Mouse (Mus musculus) cerebellum, adult 11-12 months (tissue): ENCODE data around the gene Arnt.

Source experiments
- DNase-seq: peaks from one replicate; pipeline ENCODE4 v3.0.0; 2022

Arnt gene

DNA sequence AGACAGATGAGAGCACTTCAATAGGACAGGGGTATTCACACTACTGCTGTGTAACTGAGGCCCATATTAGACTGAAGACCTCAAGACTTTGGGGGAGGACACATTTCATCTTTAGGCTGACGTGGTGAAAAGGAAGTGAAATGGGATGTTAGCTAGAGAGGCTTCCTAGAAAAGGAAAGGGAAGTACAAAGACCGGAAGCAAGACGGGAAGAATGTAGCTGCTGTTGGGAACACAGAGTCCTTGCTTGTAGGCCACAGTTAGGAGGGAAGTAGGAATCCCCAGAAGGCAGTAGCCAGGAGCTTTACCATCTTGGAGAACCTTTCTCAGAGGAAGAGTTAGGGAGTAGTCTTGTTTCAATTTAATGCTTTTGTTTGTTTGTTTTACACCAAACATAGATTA, 23.6 kb downstream of the Arnt start:
- no peak for DNase-seq

DNA sequence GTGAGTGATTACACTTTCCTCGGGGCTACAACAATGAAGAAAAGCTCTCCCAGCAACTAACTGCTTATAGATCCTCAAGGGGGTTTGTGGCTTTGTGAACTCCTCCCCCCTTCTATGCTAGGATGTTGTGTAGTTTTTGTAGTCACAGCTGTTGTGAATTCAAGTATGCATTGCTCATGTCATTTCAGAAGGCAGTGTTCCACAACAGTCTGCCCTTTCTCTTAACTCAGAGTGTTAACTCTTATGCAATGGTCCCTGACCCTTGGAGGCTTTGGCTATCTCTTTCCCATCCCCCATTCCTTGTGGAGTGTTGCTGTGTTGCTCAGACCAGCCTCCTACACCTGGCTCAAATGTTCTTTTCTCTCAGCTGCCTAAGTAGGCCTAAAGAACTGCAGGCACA, 25.2 kb downstream of the Arnt start:
- no peak for DNase-seq

DNA sequence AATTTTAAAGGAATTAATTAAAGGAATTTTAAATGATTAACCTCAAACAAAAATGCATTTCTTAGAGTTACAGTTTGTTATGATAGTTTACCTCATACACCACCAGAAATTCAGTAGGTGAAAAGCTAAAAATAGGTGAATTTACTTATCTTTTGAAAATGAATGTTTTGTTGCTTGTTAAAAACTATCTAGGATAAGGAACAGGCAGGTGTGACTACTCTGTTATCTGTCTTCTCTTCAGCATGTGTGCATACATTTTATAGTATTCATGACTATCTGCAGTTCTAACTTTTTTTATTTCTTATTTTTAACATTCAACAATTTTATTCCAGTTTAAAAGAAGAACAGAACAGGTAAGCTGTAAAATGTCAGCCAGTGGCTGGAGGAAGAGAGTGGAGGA, 29.7 kb downstream of the Arnt start:
- no peak for DNase-seq

DNA sequence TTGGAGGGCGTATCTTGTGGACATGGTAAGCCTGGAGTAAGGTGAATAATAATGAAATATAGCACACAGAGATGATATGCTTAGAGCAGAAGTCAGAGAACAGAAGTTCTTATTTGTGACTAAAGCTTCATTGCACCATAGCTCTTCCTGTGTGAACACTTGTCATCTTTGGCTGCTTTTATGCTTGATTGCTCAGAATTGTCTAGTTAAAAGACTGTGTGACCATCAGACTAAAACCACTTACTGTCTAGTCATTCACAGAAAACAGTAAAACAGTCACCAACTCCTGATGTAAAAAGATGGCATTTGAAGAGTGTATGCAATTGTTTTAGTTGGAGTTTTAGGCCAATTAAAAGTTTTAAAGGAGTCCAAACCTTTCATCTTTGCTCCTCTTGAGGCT, 44.8 kb downstream of the Arnt start:
- no peak for DNase-seq

DNA sequence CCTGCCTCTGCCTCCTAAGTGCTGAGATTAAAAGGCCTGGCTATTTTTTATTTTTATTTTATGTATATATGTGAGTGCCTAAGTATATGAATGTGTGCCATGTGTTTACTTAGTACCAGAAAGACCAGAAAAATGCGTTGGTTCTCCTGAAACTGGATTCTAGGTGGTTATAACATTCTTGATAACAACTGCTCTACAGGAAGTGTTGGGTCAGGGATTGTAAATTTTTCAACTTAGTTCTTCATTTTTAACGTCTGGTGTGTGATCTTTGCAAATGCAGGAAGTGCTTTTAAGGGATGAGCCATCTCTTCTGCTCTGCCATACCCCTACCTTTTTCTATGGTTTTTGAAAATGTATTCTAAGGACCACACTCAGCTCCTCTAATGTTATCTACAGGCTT, 52.2 kb downstream of the Arnt start:
- no peak for DNase-seq

DNA sequence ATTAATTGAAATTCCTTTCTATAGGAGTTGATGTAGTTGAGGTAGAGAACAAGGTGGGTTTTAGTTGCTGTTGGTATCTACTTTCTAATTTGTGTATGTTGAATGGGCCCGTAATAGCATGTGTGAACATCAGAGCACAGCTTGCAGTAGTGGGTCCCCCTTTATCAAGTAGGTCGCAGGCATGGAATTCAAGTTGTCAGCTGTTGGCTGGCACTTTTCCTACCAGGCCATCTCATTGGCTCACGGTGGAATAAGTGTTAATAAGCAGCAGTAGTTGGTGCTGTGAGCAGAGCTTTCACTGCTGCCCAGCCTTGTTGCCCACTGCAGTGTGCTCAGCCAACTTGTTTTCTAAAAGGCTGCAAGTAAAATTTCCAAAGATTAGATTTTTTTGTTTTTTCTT, 54.5 kb downstream of the Arnt start:
- no peak for DNase-seq

DNA sequence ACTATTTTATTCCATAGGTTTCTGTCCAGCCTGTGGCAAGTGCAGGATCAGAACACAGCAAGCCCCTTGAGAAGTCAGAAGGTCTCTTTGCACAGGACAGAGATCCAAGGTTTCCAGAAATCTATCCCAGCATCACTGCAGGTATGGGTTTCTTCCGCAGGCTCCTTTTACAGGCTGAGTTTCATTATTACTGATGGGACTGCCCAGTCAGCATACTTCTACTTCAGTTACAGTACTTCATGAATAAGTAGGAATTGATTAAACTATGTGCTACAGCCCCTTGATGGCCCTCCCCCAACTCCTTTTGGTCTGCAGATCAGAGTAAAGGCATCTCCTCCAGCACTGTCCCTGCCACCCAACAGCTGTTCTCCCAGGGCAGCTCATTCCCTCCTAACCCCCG, 56.0 kb downstream of the Arnt start:
- no peak for DNase-seq

DNA sequence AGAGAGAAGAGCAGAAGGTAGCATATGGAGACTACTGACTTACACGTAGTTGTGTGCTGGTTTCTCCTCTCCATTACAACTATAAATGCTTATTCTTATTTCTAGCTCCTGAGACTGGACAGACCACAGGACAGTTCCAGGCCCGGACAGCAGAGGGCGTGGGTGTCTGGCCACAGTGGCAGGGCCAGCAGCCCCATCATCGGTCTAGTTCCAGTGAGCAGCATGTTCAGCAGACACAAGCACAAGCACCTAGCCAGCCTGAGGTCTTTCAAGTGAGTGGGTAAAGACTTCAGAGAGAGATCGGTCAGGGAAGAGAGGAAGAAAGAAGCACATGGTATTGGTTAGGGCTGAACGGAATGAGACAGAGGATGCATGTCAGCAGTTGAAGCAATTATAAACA, 60.2 kb downstream of the Arnt start:
- peak; percentile 44 for DNase-seq

DNA sequence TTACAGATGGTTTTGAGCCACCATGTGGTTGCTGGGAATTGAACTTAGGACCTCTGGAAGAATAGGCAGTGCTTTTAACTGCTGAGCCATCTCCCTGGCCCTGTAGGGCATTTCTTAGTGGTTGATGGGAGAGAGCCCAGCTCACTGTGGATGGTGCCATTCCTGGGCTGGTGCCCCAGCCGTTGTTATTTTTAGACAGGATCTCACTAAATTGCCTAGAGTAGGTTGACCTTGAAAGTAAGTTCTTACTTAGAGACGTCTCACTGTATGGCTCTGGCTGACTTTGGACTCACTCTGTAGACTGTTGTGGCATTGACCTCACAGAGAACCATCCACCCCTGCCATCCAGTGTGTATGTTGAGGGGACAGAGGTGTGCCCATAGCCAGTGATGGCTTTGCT, 64.0 kb downstream of the Arnt start:
- DNase-seq, result no peak

DNA sequence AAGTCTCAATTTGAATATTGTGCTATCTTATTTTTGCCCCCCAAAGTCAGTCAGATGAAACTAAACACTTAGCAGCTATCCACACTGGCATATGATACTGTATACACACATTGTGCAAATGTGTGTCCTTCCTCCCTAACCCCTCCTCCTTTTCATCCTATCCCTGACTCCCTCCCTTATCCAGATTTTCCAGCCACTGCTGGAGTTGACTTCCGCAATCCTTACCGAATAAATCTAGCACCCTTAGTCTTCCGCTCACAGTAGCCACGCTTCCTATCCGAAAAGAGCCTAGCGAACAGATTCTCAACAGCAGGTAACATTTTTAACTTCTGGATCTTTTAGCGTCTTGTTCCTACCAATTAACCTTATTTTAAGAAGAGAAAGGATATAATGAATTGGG, 64.8 kb downstream of the Arnt start, which contains the start of gene Ctsk:
Gene Ctsk (plus strand): TSS at position 233 of the 400 bp plus-strand sequence.
- DNase-seq, result no peak

DNA sequence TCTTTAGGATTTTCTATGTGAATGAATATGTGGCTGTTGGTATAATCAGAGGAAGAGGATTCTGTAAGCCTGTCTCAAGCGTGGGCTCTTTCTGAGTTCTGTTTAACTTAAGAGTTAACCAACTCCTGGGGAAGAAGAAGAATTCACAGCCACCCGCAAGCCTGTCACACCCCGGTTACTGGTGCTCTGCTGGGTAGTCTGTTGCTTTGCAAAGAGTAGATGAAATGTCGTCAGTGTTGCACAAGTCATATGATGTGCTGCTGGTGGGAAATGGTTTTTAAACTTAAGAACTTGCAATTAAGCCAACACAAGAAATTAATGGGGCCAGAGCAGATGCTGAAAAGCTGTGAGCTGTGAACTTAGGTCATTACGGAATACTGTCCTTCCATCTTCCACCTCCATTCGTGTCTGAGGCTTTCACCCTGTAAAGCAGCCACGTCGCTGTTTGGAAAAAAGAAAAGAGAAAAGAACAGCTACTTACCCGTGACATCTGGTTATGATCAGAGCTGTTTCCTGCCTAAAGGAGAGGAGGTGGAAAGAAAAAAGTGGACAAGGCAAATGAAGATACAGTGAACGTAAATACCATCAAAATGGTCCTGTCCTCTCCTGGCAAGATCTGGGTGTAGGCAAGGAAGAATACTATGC, 65.4 kb downstream of the Arnt start:
- no peak for DNase-seq

DNA sequence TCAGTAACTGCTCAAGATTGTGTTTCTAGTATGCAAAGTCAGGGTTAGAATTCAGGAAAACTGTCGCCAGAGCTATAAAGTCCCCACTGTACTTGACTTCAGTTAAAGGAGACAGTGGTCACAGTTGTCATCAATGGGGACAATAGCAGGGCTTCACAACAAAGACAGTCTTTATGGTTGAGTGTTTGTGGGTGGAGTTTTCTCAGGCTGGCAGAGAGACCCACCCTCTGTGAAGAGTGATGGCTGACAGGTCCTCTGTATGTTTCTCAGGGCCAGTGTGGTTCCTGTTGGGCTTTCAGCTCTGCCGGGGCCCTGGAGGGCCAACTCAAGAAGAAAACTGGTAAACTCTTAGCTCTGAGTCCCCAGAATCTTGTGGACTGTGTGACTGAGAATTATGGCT, 68.1 kb downstream of the Arnt start:
- DNase-seq, result no peak

DNA sequence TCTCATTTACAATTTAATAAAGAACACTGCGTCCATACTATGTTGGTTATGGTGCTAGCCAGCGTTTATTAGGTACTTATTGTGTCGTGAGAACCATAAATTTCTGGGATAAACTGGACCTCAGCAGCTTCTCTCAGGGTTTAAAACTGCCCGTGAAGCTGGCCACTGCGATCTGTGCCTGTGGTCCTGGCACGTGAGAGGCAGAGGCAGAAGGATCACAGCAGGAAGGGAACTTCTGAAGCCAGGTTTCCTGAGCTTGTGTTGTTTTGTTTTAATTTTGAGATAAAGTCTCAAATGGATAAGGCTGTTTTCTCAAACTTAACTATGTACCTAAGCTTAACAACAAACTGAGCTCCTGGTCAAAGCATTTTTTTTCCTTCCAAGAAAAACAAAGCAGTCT, 75.2 kb downstream of the Arnt start:
- DNase-seq, result peak; percentile 73

DNA sequence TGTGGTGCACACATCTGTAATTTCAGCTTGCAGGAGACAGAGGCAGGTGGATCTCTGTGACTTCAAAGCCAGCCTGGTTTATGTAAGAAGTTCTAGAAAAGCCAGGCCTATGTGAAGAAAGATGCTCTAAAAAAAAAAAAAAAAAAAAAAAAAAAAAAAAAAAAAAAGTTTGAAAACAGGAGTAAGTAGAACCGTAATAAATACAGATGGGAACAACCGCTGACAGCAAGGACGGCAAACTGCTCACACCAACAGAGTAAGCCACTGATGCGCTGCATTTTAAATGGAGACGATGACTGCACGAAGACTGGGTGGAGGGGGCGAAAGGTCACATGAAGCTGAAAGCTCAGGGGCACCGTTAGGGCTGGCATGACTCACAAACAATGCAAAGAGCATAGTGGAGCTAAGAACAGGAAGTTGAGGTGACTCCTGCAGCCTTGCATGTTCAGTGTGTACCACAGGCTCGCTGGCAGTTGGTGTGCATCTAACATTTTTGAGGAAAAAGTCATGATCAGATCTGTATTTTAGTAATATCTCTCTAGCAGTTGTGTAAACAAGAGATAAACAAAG, 77.5 kb downstream of the Arnt start:
- no peak for DNase-seq

DNA sequence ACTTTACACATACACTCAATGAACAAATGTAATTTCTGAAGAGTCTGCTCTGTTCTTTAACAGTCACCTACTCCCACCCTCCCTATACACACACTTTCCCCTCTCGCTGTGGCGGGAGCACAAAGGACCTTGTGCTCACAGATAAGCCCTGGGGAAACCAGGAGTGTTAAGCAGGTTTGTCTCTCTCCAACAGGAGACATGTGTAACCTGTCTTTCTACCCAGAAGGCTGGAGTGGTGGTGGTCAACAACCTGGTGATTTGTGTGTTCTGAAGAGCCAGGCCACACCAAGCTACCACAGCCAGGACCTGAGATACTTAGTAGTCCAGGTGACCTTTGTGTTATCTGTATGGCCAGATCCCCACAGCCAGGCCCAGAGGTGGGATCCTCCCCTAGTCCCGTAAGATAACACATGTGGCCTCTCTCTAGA, 82.4 kb downstream of the Arnt start:
- DNase-seq, result no peak

DNA sequence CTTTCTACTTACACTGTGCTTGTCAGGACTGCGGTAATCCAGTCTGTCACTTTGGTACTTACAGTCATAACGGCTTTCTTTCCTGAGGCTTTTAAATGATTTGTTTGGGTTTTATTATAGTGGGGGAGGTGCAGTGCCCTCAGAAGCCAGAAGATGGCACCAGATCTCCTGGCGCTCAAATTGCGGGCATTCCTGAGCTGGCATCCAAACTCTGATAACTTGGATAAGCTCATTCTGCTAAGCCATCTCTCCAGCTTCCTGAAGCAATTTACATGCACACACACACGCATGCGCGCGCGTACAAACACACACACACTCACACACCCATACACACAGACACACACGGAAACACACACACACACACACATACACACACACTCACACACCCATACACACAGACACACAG, 83.3 kb downstream of the Arnt start:
- DNase-seq, result peak; percentile 47

DNA sequence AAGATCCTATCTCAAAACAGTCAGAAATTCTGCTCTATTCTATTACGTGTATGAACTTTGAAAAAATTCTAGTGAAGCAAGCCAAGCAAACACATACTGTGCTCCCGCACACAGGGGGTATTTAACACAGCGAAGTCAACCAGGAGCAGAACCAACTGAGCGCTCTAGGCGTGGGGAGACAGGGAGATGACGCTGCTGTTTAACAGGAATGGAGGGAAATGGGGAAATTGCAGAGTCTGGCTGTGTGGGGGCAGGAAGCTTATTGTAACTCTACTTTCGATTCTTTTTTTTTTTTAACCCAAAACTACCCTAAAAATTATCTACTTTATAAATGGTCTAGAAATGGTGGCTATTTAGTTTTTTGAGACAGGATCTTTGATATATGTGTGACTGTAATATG, 84.7 kb downstream of the Arnt start:
- no peak for DNase-seq

DNA sequence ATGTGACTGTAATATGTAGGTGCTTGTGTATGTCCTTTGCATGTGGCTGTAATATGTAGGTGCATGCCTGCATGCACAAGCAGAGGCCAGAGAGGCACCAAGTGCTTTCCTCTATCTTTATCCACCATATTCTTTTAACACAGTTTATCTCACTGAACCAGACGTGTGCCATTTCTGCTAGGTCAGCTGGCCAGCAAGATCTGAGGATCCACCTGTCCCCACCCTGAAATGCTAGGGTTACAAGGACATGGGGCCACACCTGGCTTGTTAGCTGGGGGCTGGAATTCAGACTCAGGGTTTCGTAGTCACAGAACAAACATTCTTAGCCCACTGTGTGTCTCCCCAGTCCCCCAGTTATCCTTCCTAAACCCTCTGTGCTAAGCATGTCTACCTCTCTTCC, 85.1 kb downstream of the Arnt start:
- DNase-seq, result no peak

DNA sequence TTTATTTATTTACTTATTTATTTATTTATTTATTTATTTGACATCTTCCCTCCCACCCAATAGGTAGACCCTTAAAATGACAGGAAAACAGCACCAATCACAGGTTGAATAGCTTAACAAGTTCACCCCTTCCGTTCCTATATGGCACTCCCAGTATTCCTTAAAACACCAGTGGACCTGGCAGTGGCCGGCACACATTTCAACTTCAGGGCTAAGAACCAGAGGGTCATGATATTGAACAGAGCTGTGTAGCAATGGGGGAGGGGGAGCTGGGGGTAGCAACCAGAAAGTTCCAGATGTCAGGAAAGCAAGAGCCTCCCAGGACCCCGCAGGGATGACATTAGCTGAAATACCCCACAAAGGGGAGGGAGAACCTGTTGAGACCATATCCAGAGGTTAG, 85.9 kb downstream of the Arnt start:
- DNase-seq, result no peak

DNA sequence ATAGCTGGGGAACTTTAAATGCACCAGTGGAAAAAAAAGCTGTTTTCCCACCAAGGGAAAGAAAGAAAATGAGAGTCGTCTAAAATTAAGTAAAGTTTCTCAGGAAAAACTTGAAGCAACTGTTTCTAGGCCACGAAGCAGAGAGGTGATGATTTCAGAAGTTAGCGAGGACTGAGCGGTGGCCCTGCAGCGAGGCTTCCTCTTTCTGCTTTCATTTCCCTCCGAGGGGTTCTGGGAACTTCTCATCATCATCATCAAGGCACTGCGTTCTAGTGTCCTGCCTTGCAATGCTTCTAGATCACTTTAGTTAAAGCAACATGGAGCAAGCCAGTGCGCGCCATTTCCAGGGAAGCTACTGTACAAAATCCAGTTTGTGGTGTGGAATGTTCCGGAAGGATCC, 87.0 kb downstream of the Arnt start:
- DNase-seq, result no peak

DNA sequence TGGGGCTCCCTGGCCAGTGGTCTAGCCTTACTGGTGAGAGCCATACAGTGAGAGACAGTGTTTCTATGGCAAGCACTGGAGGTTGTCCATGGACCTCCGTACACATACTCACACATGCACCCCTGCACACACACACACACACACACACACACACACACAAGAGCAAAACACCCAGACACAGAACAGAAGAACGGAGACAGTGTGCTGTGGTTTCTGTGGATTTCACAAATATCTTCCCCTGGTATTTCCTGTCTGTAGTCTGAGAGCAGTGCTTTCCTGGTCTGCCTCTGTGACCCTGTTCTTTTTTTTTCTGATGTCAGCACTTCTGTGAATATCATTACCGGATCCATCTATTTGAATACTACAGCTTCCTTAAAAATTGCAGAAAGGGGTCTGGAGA, 89.5 kb downstream of the Arnt start:
- no peak for DNase-seq

DNA sequence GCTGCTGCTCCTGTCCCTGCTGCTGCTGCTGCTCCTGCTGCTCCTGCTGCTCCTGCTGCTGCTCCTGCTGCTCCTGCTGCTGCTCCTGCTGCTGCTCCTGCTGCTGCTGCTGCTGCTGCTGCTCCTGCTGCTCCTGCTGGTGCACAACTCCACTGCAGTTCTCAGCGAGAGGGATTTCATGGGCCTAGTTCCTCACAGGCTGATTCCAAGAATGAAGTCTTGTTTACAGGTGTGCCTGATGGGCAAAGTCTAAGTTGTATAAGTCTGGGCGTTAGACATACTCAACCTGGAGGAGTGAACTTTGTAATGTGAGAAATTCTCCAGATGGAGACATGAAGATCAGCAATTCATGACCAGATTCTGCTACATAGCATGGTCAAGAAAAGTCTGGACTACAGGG, 90.5 kb downstream of the Arnt start:
- no peak for DNase-seq

DNA sequence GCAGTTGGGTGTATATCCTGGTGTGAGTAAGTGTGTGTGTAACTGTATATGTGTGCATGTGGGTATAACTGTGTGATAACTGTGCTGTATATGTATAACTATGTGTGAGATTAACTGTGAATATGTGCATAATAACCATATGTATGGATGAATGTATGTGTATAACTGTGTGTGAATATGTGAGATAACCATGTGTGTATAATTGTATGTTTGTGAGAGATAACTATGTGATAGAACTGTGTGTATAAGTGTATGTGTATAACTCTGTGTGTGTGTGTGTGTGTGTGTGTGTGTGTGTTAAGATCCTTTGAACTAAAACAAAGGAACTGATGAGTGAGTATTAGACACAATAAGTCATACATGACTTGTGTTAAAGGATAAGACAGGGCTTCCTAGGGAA, 91.9 kb downstream of the Arnt start:
- DNase-seq, result no peak

DNA sequence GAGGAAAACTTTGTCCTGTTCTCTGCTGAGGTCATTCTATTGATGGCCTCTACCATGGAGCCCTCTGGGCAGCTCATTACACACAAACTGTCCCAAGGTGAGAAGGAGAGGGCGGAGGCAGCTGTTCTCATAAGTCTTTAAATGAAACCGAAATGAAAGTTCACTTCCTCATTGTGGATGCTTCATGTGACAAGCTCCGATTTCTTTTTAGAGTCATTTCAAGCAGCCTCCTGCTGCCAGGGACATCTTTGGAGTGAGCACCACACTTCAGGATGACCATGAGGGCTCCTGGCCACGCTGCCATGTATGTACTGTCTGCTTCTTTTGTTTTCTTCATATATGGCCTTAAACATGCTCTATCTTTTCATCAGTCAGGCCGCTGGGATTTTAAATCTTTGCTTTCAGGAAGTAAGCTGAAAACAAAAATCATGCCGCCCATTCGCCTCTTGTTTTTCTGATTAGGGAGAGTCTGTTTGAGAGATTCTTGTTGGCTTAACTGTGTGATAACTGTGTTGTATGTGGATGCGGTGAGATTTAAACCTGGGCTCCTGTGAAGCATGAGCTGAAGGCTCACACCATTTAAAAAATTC, 92.5 kb downstream of the Arnt start, which contains the start of gene Ctss:
Gene Ctss (plus strand): TSS at position 165 of the 590 bp plus-strand sequence.
- no peak for DNase-seq

DNA sequence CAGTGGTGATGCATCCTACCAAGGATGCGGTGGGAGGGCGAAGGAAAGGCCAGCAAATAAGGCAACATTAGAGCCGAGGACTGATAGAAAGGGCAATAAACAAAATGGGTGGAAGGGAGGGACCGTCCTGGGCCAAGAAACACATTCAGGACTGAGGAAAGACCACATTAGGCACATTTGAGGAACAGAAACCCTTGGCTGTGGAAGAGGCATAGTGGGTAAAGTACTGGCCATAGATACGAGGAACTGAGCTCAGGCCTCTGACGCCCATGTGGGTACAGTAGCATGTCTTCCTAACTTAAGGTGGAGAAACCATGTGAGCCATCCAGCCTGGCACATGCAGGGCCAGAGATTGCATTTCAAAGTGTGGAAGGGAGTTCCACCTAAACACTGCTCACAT, 95.6 kb downstream of the Arnt start:
- DNase-seq, result no peak
